Mouse (Mus musculus) lung, postnatal 0 days (tissue): Measurements from ENCODE around the gene Ap5b1.

Experiments
- CTCF ChIP-seq: IDR thresholded peaks from 2 replicates; pipeline ENCODE4 v1.5.1; 2016; ENCODE audit warnings: antibody characterized with exemption, mild to moderate bottlenecking
- EP300 ChIP-seq: IDR thresholded peaks from 2 replicates; pipeline ENCODE4 v1.6.1; 2016; ENCODE audit warnings: antibody characterized with exemption, mild to moderate bottlenecking, control low read depth

GRCm38 (mm10) chr19:5572331-5573125 lies 4.7 kb downstream of the Ap5b1 start:
- TF ChIP-seq EP300 (no peak), CTCF (no peak)
